ENCODE assay signal across 9 mouse cellular contexts in genomic region chr17:84837780-84838179, GRCm38 (mm10). TPM values are rescaled to one million over a fixed set of nuclear protein-coding genes. Genes with fewer than 3 reads are reported as not detected.
DNase-seq lines count a peak whose midpoint lies in the region; ATAC-seq and TF ChIP-seq lines count a peak whose summit lies in the region.
"Had no signal": no experiment of that assay in that cellular context is flagged by ENCODE, and none has a peak within 500 bp of the region (broad histone marks: within the 10 kb centered on the region; RNA-seq: fewer than 3 reads in every experiment).

No protein-coding gene starts in this region.

- H3K4me2 ChIP-seq in heart, embryonic 12.5 days, result no peak overlapping the region
- H3K4me2 ChIP-seq in liver, embryonic 13.5 days, result no peak overlapping the region
- no peak overlapping the region for H3K4me2 ChIP-seq in neural tube, embryonic 13.5 days
- H3K4me2 ChIP-seq: heart, embryonic 13.5 days had no signal

- no peak overlapping the region for H3K27ac ChIP-seq in bone marrow macrophage, adult 2 months (ENCODE audit: insufficient read depth, low read depth, low read length)
- no peak overlapping the region for H3K27ac ChIP-seq in heart, embryonic 12.5 days (ENCODE audit: poor library complexity, severe bottlenecking)
- no peak overlapping the region for H3K27ac ChIP-seq in liver, embryonic 13.5 days
- H3K27ac ChIP-seq in neural tube, embryonic 13.5 days (replicated peaks), result no peak overlapping the region
- H3K27ac ChIP-seq in testis, adult 2 months (ENCODE audit: control insufficient read depth, insufficient read depth, low read depth, low read length), result no peak overlapping the region
- H3K27ac ChIP-seq: heart, embryonic 13.5 days had no signal

- peak; percentile 54 to 72 for DNase-seq in CD8-positive naive resting alpha-beta T cell, adult 2 months (ENCODE audit: low read depth in 2 of 2, low spot score in 2 of 2)
- DNase-seq in kidney, postnatal 25 days, result peak; percentile 75 to 85
- peak; percentile 26 for DNase-seq in liver, embryonic 13.5 days

- TF ChIP-seq POLR2A in bone marrow macrophage, adult 2 months (IDR thresholded peaks at IDR 0.05; ENCODE audit: borderline replicate concordance, low read depth, low read length), result no peak
- TF ChIP-seq POLR2A in testis, adult 2 months (IDR thresholded peaks at IDR 0.05; ENCODE audit: control insufficient read depth, low read depth, low read length), result no peak

- no peaks in the 10 kb centered on the region for H3K4me1 ChIP-seq in bone marrow macrophage, adult 2 months (ENCODE audit: control insufficient read depth, insufficient read depth, low read length)
- no peaks in the 10 kb centered on the region for H3K4me1 ChIP-seq in heart, embryonic 12.5 days (replicated peaks)
- no peaks in the 10 kb centered on the region for H3K4me1 ChIP-seq in liver, embryonic 13.5 days (replicated peaks)
- no peaks in the 10 kb centered on the region for H3K4me1 ChIP-seq in neural tube, embryonic 13.5 days (replicated peaks)
- H3K4me1 ChIP-seq in testis, adult 2 months (ENCODE audit: control insufficient read depth, insufficient read depth, low read length), result no peaks in the 10 kb centered on the region
- H3K4me1 ChIP-seq: heart, embryonic 13.5 days had no signal

- no peaks in the 10 kb centered on the region for H3K27me3 ChIP-seq in heart, embryonic 12.5 days (replicated peaks)
- H3K27me3 ChIP-seq in liver, embryonic 13.5 days, result no peaks in the 10 kb centered on the region
- peaks cover 5% of the 10 kb centered on the region; the same call in 1 of the 2 replicates for H3K27me3 ChIP-seq in neural tube, embryonic 13.5 days
- H3K27me3 ChIP-seq in testis, adult 2 months (ENCODE audit: control insufficient read depth, insufficient read depth, low read length), result no peaks in the 10 kb centered on the region

- ATAC-seq in erythroblast, adult 5-6 weeks (replicated peaks; ENCODE audit: low FRiP score, poor library complexity, severe bottlenecking), result peak; percentile 84
- ATAC-seq in heart, embryonic 12.5 days (ENCODE audit: insufficient number of reproducible peaks, low FRiP score), result peak; percentile 61; the same call in 1 of the 2 replicates
- ATAC-seq in liver, embryonic 13.5 days (ENCODE audit: low read depth), result no peak
- ATAC-seq in neural tube, embryonic 13.5 days (ENCODE audit: low read depth), result peak; percentile 67

- 5% methylated on average over 3 of the region's 3 CpGs for WGBS in heart, embryonic 12.5 days
- WGBS in liver, embryonic 13.5 days (ENCODE audit: insufficient replicate concordance), result 3% methylated on average over 3 of the region's 3 CpGs
- 3% methylated on average over 3 of the region's 3 CpGs for WGBS in neural tube, embryonic 13.5 days

- H3K4me3 ChIP-seq in bone marrow macrophage, adult 2 months (ENCODE audit: insufficient read depth, low read length), result no peak overlapping the region
- H3K4me3 ChIP-seq in heart, embryonic 12.5 days, result no peak overlapping the region
- no peak overlapping the region for H3K4me3 ChIP-seq in liver, embryonic 13.5 days (replicated peaks)
- no peak overlapping the region for H3K4me3 ChIP-seq in neural tube, embryonic 13.5 days
- H3K4me3 ChIP-seq in testis, adult 2 months (ENCODE audit: control insufficient read depth, low read depth, low read length), result no peak overlapping the region
- H3K4me3 ChIP-seq: heart, embryonic 13.5 days had no signal

- no peak overlapping the region for H3K9ac ChIP-seq in heart, embryonic 12.5 days
- H3K9ac ChIP-seq in liver, embryonic 13.5 days, result no peak overlapping the region
- H3K9ac ChIP-seq in neural tube, embryonic 13.5 days, result no peak overlapping the region
- H3K9ac ChIP-seq: heart, embryonic 13.5 days had no signal

- TF ChIP-seq CTCF in bone marrow macrophage, adult 2 months (IDR thresholded peaks at IDR 0.05; ENCODE audit: low read depth, low read length), result peak; percentile 84
- TF ChIP-seq CTCF in testis, adult 2 months (IDR thresholded peaks at IDR 0.05; ENCODE audit: control insufficient read depth, insufficient read depth, insufficient replicate concordance, low read depth, low read length), result peak; percentile 74; the same call in 1 of the 2 replicates

- H3K9me3 ChIP-seq in heart, embryonic 12.5 days (replicated peaks), result no peaks in the 10 kb centered on the region
- H3K9me3 ChIP-seq in liver, embryonic 13.5 days (replicated peaks), result no peaks in the 10 kb centered on the region
- H3K9me3 ChIP-seq in neural tube, embryonic 13.5 days, result no peaks in the 10 kb centered on the region
- H3K9me3 ChIP-seq: heart, embryonic 13.5 days had no signal

- no peaks in the 10 kb centered on the region for H3K36me3 ChIP-seq in heart, embryonic 12.5 days
- no peaks in the 10 kb centered on the region for H3K36me3 ChIP-seq in liver, embryonic 13.5 days
- H3K36me3 ChIP-seq in neural tube, embryonic 13.5 days, result no peaks in the 10 kb centered on the region
- H3K36me3 ChIP-seq in testis, adult 2 months (ENCODE audit: control insufficient read depth, insufficient read depth, low read length), result no peaks in the 10 kb centered on the region
- H3K36me3 ChIP-seq: heart, embryonic 13.5 days had no signal

RNA-seq across cellular contexts. Expression of gene Lrpprc, which starts 47.2 kb away (rescaled TPM):
- 17.1 and 20.9 TPM in 2 replicates for polyA plus RNA-seq in bone marrow macrophage, adult 2 months (2012; ENCODE audit: insufficient read depth, insufficient read length, missing spikeins)
- 36.4 and 60.1 TPM in 2 replicates for total RNA-seq in erythroblast, adult 5-6 weeks (2015; ENCODE audit: low replicate concordance)
- total RNA-seq in erythroblast, adult 5-6 weeks (2017; ENCODE audit: low replicate concordance), result 74.5 and 116 TPM in 2 replicates
- polyA plus RNA-seq in heart, embryonic 12.5 days (2016; fragmentation: Nextera tagmentation; extraction: Ambion mirVana), result 73.9 and 75.9 TPM in 2 replicates
- 42.1 and 52.3 TPM in 2 replicates for polyA plus RNA-seq in liver, embryonic 13.5 days (2015; fragmentation: Nextera tagmentation; extraction: Ambion mirVana)
- 42.6 and 48.2 TPM in 2 replicates for polyA plus RNA-seq in neural tube, embryonic 13.5 days (2015; fragmentation: Nextera tagmentation; extraction: Ambion mirVana)
- 8.0 and 11.2 TPM in 2 replicates for polyA plus RNA-seq in testis, adult 2 months (2012; rRNA removed)

Comparison
In these comparisons a context has a peak if more than half of its experiments do, and no peak if none do; other contexts are left out.
1. DNase-seq: peak in every context shown above with its lines; median percentile 80 in kidney, postnatal 25 days; 63 in CD8-positive naive resting alpha-beta T cell, adult 2 months; 26 in liver, embryonic 13.5 days.